Mouse (Mus musculus): ENCODE data around the gene Adcy5.

The Adcy5 gene

GRCm38 (mm10) chr16:35156306-35156695, 1.6 kb downstream of the Adcy5 start:
- no peak for DNase-seq (ENCODE audit: low read depth)

- DNase-seq (ENCODE audit: low read depth), result no peak
Measured at GRCm38 (mm10) chr16:35156832-35157231, 2.2 kb downstream of the Adcy5 start.

GRCm38 (mm10) chr16:35159532-35159931, 4.9 kb downstream of the Adcy5 start:
- DNase-seq (ENCODE audit: low read depth), result no peak

GRCm38 (mm10) chr16:35159991-35160390, 5.3 kb downstream of the Adcy5 start:
- DNase-seq (ENCODE audit: low read depth), result no peak

- no peak for DNase-seq (ENCODE audit: low read depth)
Measured at GRCm38 (mm10) chr16:35164361-35165224, 9.9 kb downstream of the Adcy5 start.

GRCm38 (mm10) chr16:35165361-35165760, 10.7 kb downstream of the Adcy5 start:
- DNase-seq (ENCODE audit: low read depth), result no peak

GRCm38 (mm10) chr16:35165788-35166187, 11.1 kb downstream of the Adcy5 start:
- no peak for DNase-seq (ENCODE audit: low read depth)

- no peak for DNase-seq (ENCODE audit: low read depth)
Measured at GRCm38 (mm10) chr16:35169431-35169830, 14.8 kb downstream of the Adcy5 start.

- no peak for DNase-seq (ENCODE audit: low read depth)
Measured at GRCm38 (mm10) chr16:35172195-35172594, 17.5 kb downstream of the Adcy5 start.

GRCm38 (mm10) chr16:35178516-35178915, 23.8 kb downstream of the Adcy5 start:
- no peak for DNase-seq (ENCODE audit: low read depth)

GRCm38 (mm10) chr16:35179082-35179481, 24.4 kb downstream of the Adcy5 start:
- no peak for DNase-seq (ENCODE audit: low read depth)

GRCm38 (mm10) chr16:35183161-35183560, 28.5 kb downstream of the Adcy5 start:
- no peak for DNase-seq (ENCODE audit: low read depth)

GRCm38 (mm10) chr16:35188111-35188510, 33.4 kb downstream of the Adcy5 start:
- no peak for DNase-seq (ENCODE audit: low read depth)

- DNase-seq (ENCODE audit: low read depth), result no peak
Measured at GRCm38 (mm10) chr16:35189420-35190141, 34.9 kb downstream of the Adcy5 start.

- no peak for DNase-seq (ENCODE audit: low read depth)
Measured at GRCm38 (mm10) chr16:35190777-35191176, 36.1 kb downstream of the Adcy5 start.

- no peak for DNase-seq (ENCODE audit: low read depth)
Measured at GRCm38 (mm10) chr16:35191271-35191670, 36.6 kb downstream of the Adcy5 start.

GRCm38 (mm10) chr16:35192471-35192870, 37.8 kb downstream of the Adcy5 start:
- no peak for DNase-seq (ENCODE audit: low read depth)

GRCm38 (mm10) chr16:35193357-35193756, 38.7 kb downstream of the Adcy5 start:
- no peak for DNase-seq (ENCODE audit: low read depth)

- no peak for DNase-seq (ENCODE audit: low read depth)
Measured at GRCm38 (mm10) chr16:35199721-35200431, 45.2 kb downstream of the Adcy5 start.

GRCm38 (mm10) chr16:35200432-35201142, 45.9 kb downstream of the Adcy5 start:
- DNase-seq (ENCODE audit: low read depth), result no peak

- no peak for DNase-seq (ENCODE audit: low read depth)
Measured at GRCm38 (mm10) chr16:35201281-35201680, 46.6 kb downstream of the Adcy5 start.

- no peak for DNase-seq (ENCODE audit: low read depth)
Measured at GRCm38 (mm10) chr16:35203511-35203910, 48.8 kb downstream of the Adcy5 start.

All from c-Kit-positive CD71-positive TER-119-negative erythroid progenitor cells, embryonic 14.5 days (primary cell).